Mouse (Mus musculus): ENCODE data around the gene Slc32a1.
A peak's percentile ranks its signal among the peaks of the same experiment; 100 is the strongest.

Slc32a1 gene

DNA sequence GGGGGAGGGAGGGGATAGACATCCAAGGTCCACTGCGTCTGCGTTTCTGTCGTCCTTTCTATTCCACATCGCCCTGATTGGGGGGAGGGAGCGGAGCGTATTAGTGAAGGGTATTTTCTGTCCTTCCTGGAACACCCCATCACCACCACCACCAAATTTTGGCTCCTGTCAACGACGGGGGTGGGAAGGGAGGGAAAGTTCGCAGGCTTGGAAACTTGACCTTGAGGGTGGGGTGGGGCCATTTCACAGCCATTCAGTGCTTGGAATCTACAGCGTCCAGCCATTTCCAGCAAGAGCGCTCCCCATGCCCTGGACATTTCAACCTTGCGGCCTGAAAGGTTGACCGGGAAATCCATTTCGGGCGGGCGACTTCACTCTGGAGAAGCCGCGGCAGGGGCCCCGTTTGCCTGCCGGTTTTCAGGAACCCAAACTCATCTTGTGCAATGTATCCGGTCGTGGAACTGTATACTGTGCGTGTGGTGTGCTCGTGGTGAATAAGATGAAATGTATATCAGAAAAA lies 4.7 kb downstream of the Slc32a1 start:
- TF ChIP-seq NANOG (IDR thresholded peaks at IDR 0.05; ENCODE audit: borderline replicate concordance, low read length) (no peak), CTCF (conservative IDR thresholded peaks at IDR 0.05; ENCODE audit: low read length) (no peak), POU5F1 (IDR thresholded peaks at IDR 0.05; ENCODE audit: borderline replicate concordance, low read length) (no peak)

DNA sequence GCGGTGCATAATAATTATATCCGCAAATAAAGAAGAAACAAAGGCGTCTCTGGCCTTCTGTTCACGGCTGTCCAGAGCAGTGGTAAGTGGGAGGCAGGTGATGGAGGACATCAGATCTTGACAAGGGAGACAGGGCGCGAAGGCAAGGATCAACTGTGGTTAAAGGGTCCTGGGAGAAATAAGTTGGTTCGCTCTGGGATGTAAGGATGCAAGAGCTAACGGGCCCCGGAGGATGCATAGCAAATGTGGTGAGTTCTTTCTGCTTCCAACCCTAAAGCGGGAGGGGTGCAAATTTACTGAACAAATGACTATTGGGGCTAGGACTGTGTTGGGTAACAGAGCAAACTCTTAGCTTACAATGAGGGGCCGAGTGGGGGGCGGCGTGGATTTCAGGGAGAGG lies 5.1 kb downstream of the Slc32a1 start:
- H3K27me3 ChIP-seq (ENCODE audit: insufficient read depth, low read length): peaks cover 98% of the 10 kb centered on the region
- peaks cover 15% of the 10 kb centered on the region for H3K9me3 ChIP-seq (ENCODE audit: low read length)
- no peak for TF ChIP-seq CTCF (conservative IDR thresholded peaks at IDR 0.05; ENCODE audit: low read length)
- TF ChIP-seq NANOG (IDR thresholded peaks at IDR 0.05; ENCODE audit: borderline replicate concordance, low read length): no peak
- no peak for TF ChIP-seq POU5F1 (IDR thresholded peaks at IDR 0.05; ENCODE audit: borderline replicate concordance, low read length)
- no peaks in the 10 kb centered on the region for H3K36me3 ChIP-seq (ENCODE audit: insufficient read depth, low read length)
- H3K4me1 ChIP-seq (replicated peaks; ENCODE audit: low read depth, low read length): peaks cover 45% of the 10 kb centered on the region
- peak overlapping the region; percentile 60 for H3K4me3 ChIP-seq (replicated peaks; ENCODE audit: low read length)

More for the DNA sequence above, 4.7 kb downstream of the Slc32a1 start:
- Histone ChIP-seq H3K4me1 (replicated peaks; ENCODE audit: low read depth, low read length) (peaks cover 49% of the 10 kb centered on the region), H3K9me3 (ENCODE audit: low read length) (peaks cover 15% of the 10 kb centered on the region), H3K4me3 (replicated peaks; ENCODE audit: low read length) (peak overlapping the region; percentile 60), H3K27me3 (ENCODE audit: insufficient read depth, low read length) (peaks cover 98% of the 10 kb centered on the region), H3K36me3 (ENCODE audit: insufficient read depth, low read length) (no peaks in the 10 kb centered on the region)

DNA sequence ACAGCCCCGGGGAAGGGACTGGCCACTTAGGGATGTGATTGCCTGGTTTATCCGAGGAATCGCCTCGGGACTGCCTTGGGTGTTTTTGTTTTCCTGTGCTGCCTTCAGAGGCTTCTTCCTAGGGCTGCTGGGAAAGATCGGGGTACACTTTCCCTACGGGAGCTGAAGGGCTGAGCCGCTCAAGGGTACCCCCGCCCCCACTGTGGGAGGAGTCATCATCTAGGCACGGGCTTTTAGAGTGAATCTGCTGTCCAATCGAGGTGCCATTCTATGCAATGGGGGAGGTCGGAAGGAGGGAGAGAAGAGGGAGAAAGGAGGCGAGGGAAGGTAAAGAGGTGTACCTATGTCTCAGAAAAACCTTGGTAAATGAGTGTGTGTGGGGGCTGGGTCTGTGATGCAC lies 5.7 kb downstream of the Slc32a1 start:
- Histone ChIP-seq H3K4me1 (replicated peaks; ENCODE audit: low read depth, low read length) (peaks cover 42% of the 10 kb centered on the region), H3K36me3 (ENCODE audit: insufficient read depth, low read length) (no peaks in the 10 kb centered on the region), H3K4me3 (replicated peaks; ENCODE audit: low read length) (peak overlapping the region; percentile 60), H3K27me3 (ENCODE audit: insufficient read depth, low read length) (peaks cover 98% of the 10 kb centered on the region), H3K9me3 (ENCODE audit: low read length) (peaks cover 15% of the 10 kb centered on the region)
- no peak for TF ChIP-seq CTCF (conservative IDR thresholded peaks at IDR 0.05; ENCODE audit: low read length)
- TF ChIP-seq POU5F1 (IDR thresholded peaks at IDR 0.05; ENCODE audit: borderline replicate concordance, low read length): no peak
- no peak for TF ChIP-seq NANOG (IDR thresholded peaks at IDR 0.05; ENCODE audit: borderline replicate concordance, low read length)

DNA sequence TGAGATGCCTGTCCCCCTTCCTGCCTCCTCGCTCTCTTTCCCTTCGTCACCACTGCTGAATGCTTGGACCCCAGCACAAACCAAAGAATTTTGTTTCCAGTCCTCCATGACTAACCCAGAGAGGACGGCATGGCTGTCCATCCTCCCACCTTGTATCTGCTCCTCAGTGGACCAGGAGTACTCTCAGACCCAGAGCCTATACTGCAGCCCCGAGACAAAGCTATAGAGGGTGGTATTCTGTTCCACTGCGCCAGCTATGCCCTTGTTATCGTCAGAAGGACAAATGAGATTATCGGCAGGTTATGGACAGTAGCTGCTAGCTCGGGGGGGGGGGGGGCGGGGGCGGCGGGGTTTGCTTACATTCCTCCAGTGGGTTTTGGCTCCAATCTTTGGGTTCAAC lies 6.2 kb downstream of the Slc32a1 start:
- no peak for TF ChIP-seq CTCF (conservative IDR thresholded peaks at IDR 0.05; ENCODE audit: low read length)
- no peak for TF ChIP-seq NANOG (IDR thresholded peaks at IDR 0.05; ENCODE audit: borderline replicate concordance, low read length)
- no peak for TF ChIP-seq POU5F1 (IDR thresholded peaks at IDR 0.05; ENCODE audit: borderline replicate concordance, low read length)
- H3K4me3 ChIP-seq (replicated peaks; ENCODE audit: low read length): 0 out of 2 replicates have a peak overlapping the region, but pooled peaks have one; percentile 29

DNA sequence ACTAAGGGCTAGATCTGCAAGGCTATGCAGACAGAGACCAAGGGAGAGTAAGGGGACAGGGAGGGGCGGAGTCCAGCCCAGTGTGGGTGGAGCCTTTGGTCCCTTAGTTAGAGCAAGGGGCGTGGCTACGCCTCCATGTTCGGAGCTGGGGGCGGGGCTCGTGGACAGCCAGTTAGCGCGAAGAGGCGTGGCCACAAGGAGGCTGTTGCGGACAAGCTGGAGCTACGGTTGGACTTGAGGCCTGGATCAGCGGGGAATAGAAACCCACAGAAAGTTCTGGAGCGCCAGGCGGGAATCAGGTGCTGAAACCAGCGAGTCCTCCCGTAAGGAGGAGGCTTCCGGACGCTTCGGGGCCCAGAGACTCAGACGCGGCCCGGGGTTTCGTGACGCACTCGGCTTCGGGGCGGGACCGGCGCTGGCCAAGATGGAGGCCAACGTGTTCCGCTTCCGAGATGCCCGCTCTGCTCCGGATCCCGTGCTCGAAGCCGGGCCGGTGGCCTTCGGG lies 14.2 kb downstream of the Slc32a1 start, which contains the start of gene Actr5:
Gene Actr5 (plus strand): TSS at position 171 of the 505 bp plus-strand sequence.
- H3K36me3 ChIP-seq (ENCODE audit: insufficient read depth, low read length): peaks cover 38% of the 10 kb centered on the region
- peak within 1 kb of the TSS; percentile 93 for H3K4me3 ChIP-seq (replicated peaks; ENCODE audit: low read length)
- H3K27me3 ChIP-seq (ENCODE audit: insufficient read depth, low read length): peaks cover 30% of the 10 kb centered on the region
- H3K4me1 ChIP-seq (replicated peaks; ENCODE audit: low read depth, low read length): peaks cover 19% of the 10 kb centered on the region
- TF ChIP-seq CTCF (conservative IDR thresholded peaks at IDR 0.05; ENCODE audit: low read length): no peak
- no peak for TF ChIP-seq POU5F1 (IDR thresholded peaks at IDR 0.05; ENCODE audit: borderline replicate concordance, low read length)
- TF ChIP-seq NANOG (IDR thresholded peaks at IDR 0.05; ENCODE audit: borderline replicate concordance, low read length): no peak
- H3K9me3 ChIP-seq (ENCODE audit: low read length): no peaks in the 10 kb centered on the region

More for the DNA sequence above, 6.2 kb downstream of the Slc32a1 start:
- Histone ChIP-seq H3K9me3 (ENCODE audit: low read length) (peaks cover 15% of the 10 kb centered on the region), H3K36me3 (ENCODE audit: insufficient read depth, low read length) (no peaks in the 10 kb centered on the region), H3K4me1 (replicated peaks; ENCODE audit: low read depth, low read length) (peaks cover 37% of the 10 kb centered on the region), H3K27me3 (ENCODE audit: insufficient read depth, low read length) (peaks cover 98% of the 10 kb centered on the region)

DNA sequence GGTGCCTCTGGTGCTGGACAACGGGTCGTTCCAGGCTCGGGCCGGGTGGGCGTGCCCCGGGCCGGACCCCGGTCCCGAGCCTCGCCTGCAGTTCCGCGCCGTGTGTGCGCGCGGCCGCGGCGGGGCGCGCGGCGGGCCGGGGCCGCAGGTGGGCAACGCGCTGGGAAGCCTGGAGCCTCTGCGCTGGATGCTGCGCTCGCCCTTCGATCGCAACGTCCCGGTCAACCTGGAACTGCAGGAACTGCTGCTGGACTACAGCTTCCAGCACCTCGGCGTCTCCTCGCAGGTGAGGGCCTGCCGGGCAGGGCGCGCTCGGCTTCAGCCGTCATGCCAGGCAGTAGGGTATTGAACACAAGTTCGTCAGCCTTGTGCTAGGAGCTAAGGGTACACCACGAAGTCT lies 14.7 kb downstream of the Slc32a1 start:
- TF ChIP-seq NANOG (IDR thresholded peaks at IDR 0.05; ENCODE audit: borderline replicate concordance, low read length) (no peak), CTCF (conservative IDR thresholded peaks at IDR 0.05; ENCODE audit: low read length) (0 out of 2 replicates have a peak, but pooled peaks have one; percentile 9)
- H3K9me3 ChIP-seq (ENCODE audit: low read length): no peaks in the 10 kb centered on the region
- peaks cover 43% of the 10 kb centered on the region for H3K36me3 ChIP-seq (ENCODE audit: insufficient read depth, low read length)
- H3K4me1 ChIP-seq (replicated peaks; ENCODE audit: low read depth, low read length): peaks cover 19% of the 10 kb centered on the region
- peak overlapping the region; percentile 93 for H3K4me3 ChIP-seq (replicated peaks; ENCODE audit: low read length)
- peaks cover 25% of the 10 kb centered on the region for H3K27me3 ChIP-seq (ENCODE audit: insufficient read depth, low read length)

DNA sequence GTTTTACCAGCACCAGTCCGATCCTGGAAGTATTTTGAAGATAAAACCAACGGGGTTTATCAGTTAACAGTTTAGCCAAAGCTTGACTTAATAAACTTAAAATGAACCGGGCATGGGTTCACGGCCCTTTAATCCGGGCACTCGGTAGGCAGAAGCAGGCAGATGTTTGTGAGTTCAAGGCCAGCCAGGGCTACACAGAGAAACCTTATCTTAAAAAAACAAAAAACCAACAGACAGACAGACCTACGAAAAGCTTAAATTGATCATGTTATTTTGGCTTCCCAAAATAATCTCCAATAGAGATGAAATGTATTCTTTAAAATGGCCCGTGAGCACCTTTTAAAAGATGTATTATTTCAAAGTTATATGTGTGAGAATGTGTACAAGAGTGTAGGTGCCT lies 15.1 kb downstream of the Slc32a1 start:
- H3K9me3 ChIP-seq (ENCODE audit: low read length): no peaks in the 10 kb centered on the region
- peaks cover 20% of the 10 kb centered on the region for H3K4me1 ChIP-seq (replicated peaks; ENCODE audit: low read depth, low read length)
- peaks cover 21% of the 10 kb centered on the region for H3K27me3 ChIP-seq (ENCODE audit: insufficient read depth, low read length)
- TF ChIP-seq NANOG (IDR thresholded peaks at IDR 0.05; ENCODE audit: borderline replicate concordance, low read length) (no peak), CTCF (conservative IDR thresholded peaks at IDR 0.05; ENCODE audit: low read length) (no peak), POU5F1 (IDR thresholded peaks at IDR 0.05; ENCODE audit: borderline replicate concordance, low read length) (no peak)
- H3K36me3 ChIP-seq (ENCODE audit: insufficient read depth, low read length): peaks cover 48% of the 10 kb centered on the region
- H3K4me3 ChIP-seq (replicated peaks; ENCODE audit: low read length): peak overlapping the region; percentile 93

DNA sequence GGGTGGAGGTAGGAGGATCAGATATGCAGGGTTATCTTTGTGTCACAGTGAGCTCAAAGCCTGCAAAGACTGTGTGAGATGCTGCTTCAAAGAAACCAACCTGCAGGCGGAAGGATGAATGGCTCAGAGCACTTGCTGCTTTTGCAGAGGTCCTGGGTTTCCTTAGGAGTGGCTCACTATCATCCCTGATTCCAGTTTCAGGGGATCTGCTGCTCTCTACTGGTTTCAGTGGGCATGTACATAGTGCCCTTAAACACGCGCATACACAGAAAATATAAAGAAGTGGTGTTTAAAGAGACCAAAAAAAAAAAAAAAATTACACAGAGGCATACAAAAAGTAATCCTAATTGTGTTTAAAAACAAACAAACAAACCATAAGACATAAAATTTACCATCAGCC lies 18.3 kb downstream of the Slc32a1 start:
- H3K4me1 ChIP-seq (replicated peaks; ENCODE audit: low read depth, low read length): peaks cover 27% of the 10 kb centered on the region
- H3K27me3 ChIP-seq (ENCODE audit: insufficient read depth, low read length): no peaks in the 10 kb centered on the region; the same call in 1 of the 2 replicates
- peak; percentile 38 for TF ChIP-seq CTCF (conservative IDR thresholded peaks at IDR 0.05; ENCODE audit: low read length)
- TF ChIP-seq NANOG (IDR thresholded peaks at IDR 0.05; ENCODE audit: borderline replicate concordance, low read length): no peak
- H3K4me3 ChIP-seq (replicated peaks; ENCODE audit: low read length): no peak overlapping the region
- H3K9me3 ChIP-seq (ENCODE audit: low read length): no peaks in the 10 kb centered on the region
- peaks cover 79% of the 10 kb centered on the region for H3K36me3 ChIP-seq (ENCODE audit: insufficient read depth, low read length)

DNA sequence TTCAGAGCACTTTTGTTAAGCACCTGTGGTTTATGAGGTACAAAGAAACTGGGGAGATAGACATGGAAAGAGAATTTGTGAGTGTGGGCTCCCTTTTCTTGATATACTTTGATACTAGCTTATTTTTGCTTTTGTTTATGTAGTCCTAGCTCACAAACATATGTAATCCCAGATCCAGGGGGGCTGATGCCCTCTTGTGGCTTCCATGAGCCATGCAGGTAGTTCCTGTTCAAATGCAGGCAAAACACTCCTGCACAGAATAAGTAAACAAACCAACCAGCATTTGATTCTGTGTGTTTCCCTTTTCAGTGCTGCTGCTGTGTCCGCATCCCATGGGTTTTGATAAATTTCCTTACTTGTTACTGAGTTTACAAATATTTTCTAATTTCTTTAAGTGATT lies 18.8 kb downstream of the Slc32a1 start:
- H3K4me3 ChIP-seq (replicated peaks; ENCODE audit: low read length): no peak overlapping the region
- H3K9me3 ChIP-seq (ENCODE audit: low read length): no peaks in the 10 kb centered on the region
- H3K36me3 ChIP-seq (ENCODE audit: insufficient read depth, low read length): peaks cover 84% of the 10 kb centered on the region
- H3K4me1 ChIP-seq (replicated peaks; ENCODE audit: low read depth, low read length): peaks cover 26% of the 10 kb centered on the region
- H3K27me3 ChIP-seq (ENCODE audit: insufficient read depth, low read length): no peaks in the 10 kb centered on the region; the same call in 1 of the 2 replicates
- TF ChIP-seq NANOG (IDR thresholded peaks at IDR 0.05; ENCODE audit: borderline replicate concordance, low read length): no peak
- TF ChIP-seq CTCF (conservative IDR thresholded peaks at IDR 0.05; ENCODE audit: low read length): peak; percentile 68
- TF ChIP-seq POU5F1 (IDR thresholded peaks at IDR 0.05; ENCODE audit: borderline replicate concordance, low read length): no peak
